Mouse (Mus musculus) mouse embryonic stem cell (cell line): Measurements from ENCODE around the gene Myh10.

ENCODE experiments used
- in situ Hi-C, 2 experiments: fragments of 300-500 bp; cut with MboI; formaldehyde crosslinking; loops; 1 replicate in 1 of 2; 3 replicates in 1 of 2; pipeline ENCODE4 v1.14.3; 2019 to 2020; ENCODE audit warnings: low sequenced_read_pairs in 2 of 2, low pct_unique_long_range_greater_than_20kb in 1 of 2, mixed read lengths in 1 of 2; ENCODE audit not compliant: unreplicated experiment in 1 of 2

The Myh10 gene

GRCm38 (mm10) chr11:68690465-68690864, 894 bp upstream of the Myh10 start:
- in situ Hi-C loops: no loop called here

GRCm38 (mm10) chr11:68692010-68692692, 792 bp downstream of the Myh10 start:
- in situ Hi-C loops: no loop called here

- in situ Hi-C loops: no loop called here
Observed at GRCm38 (mm10) chr11:68692693-68693446, 1.5 kb downstream of the Myh10 start.

- in situ Hi-C loops: no loop called here
Observed at GRCm38 (mm10) chr11:68693447-68694040, 2.2 kb downstream of the Myh10 start.

- in situ Hi-C loops: no loop called here
Observed at GRCm38 (mm10) chr11:68702370-68702769, 11.0 kb downstream of the Myh10 start.

GRCm38 (mm10) chr11:68703360-68703759, 12.0 kb downstream of the Myh10 start:
- in situ Hi-C loops: no loop called here

GRCm38 (mm10) chr11:68704258-68704657, 12.9 kb downstream of the Myh10 start:
- in situ Hi-C loops: no loop called here

- in situ Hi-C loops: no loop called here
Observed at GRCm38 (mm10) chr11:68704847-68705246, 13.5 kb downstream of the Myh10 start.

- in situ Hi-C loops: no loop called here
Observed at GRCm38 (mm10) chr11:68706524-68707429, 15.4 kb downstream of the Myh10 start.

GRCm38 (mm10) chr11:68707881-68708582, 16.7 kb downstream of the Myh10 start:
- in situ Hi-C loops: no loop called here

- in situ Hi-C loops: loop anchor here (10.0 kb wide), 2 partner anchors 131 to 141 kb away; partner anchors contain the start of gene Ccdc42 (in 1 of the 2)
Observed at GRCm38 (mm10) chr11:68716167-68716566, 24.8 kb downstream of the Myh10 start.

GRCm38 (mm10) chr11:68717171-68717840, 25.9 kb downstream of the Myh10 start:
- in situ Hi-C loops: loop anchor here (10.0 kb wide), 2 partner anchors 133 to 143 kb away; partner anchors contain the start of gene Ccdc42 (in 1 of the 2)

- in situ Hi-C loops: loop anchor here (10.0 kb wide), 2 partner anchors 134 to 144 kb away; partner anchors contain the start of gene Ccdc42 (in 1 of the 2)
Observed at GRCm38 (mm10) chr11:68719096-68719648, 27.8 kb downstream of the Myh10 start.

- in situ Hi-C loops: loop anchor here (10.0 kb wide), 2 partner anchors 135 to 145 kb away; partner anchors contain the start of gene Ccdc42 (in 1 of the 2)
Observed at GRCm38 (mm10) chr11:68719774-68720173, 28.4 kb downstream of the Myh10 start.

GRCm38 (mm10) chr11:68724117-68724516, 32.8 kb downstream of the Myh10 start:
- in situ Hi-C loops: no loop called here

GRCm38 (mm10) chr11:68728693-68729092, 37.3 kb downstream of the Myh10 start:
- in situ Hi-C loops: no loop called here

- in situ Hi-C loops: no loop called here
Observed at GRCm38 (mm10) chr11:68730792-68731191, 39.4 kb downstream of the Myh10 start.
